Mouse (Mus musculus) intestine, embryonic 16.5 days (tissue): ENCODE measurements around the gene Ccdc105. TPM values are rescaled to one million over a fixed set of nuclear protein-coding genes. Genes with fewer than 3 reads are reported as not detected.
A peak's percentile ranks its signal among the peaks of the same experiment; 100 is the strongest.

Experiments
- ATAC-seq: fragments of 200-750 bp; cut with Nextera tagmentation; 2 replicates; pipeline ENCODE4 v1.8.0; 2017; ENCODE audit warnings: moderate TSS enrichment, moderate library complexity
- H3K27ac ChIP-seq: fragments of 300-500 bp; sonication (generic); 2 replicates; pipeline ENCODE4 v1.5.1; 2014; ENCODE audit warnings: mild to moderate bottlenecking, low read length
- H3K27me3 ChIP-seq: fragments of 300-500 bp; sonication (generic); replicated peaks from 2 replicates; pipeline ENCODE4 v1.6.1; 2014; ENCODE audit warnings: low read length, control low read depth, mixed read lengths; ENCODE audit not compliant: control insufficient read depth, insufficient read depth
- H3K36me3 ChIP-seq: fragments of 300-500 bp; sonication (generic); 2 replicates; pipeline ENCODE4 v1.6.1; 2014; ENCODE audit warnings: low read length, control low read depth; ENCODE audit not compliant: control insufficient read depth, insufficient read depth
- H3K4me1 ChIP-seq: fragments of 300-500 bp; sonication (generic); 2 replicates; pipeline ENCODE4 v1.6.1; 2014; ENCODE audit warnings: low read length, control low read depth, mixed read lengths; ENCODE audit not compliant: control insufficient read depth, insufficient read depth
- H3K4me2 ChIP-seq: fragments of 300-500 bp; sonication (generic); 2 replicates; pipeline ENCODE4 v1.6.1; 2014; ENCODE audit warnings: low read depth, low read length, control low read depth
- H3K4me3 ChIP-seq: fragments of 300-500 bp; sonication (generic); 2 replicates; pipeline ENCODE4 v1.5.1; 2014; ENCODE audit warnings: mild to moderate bottlenecking, low read length
- H3K9ac ChIP-seq: fragments of 300-500 bp; sonication (generic); 2 replicates; pipeline ENCODE4 v1.6.1; 2014; ENCODE audit warnings: low read depth, low read length
- H3K9me3 ChIP-seq: fragments of 300-500 bp; sonication (generic); 2 replicates; pipeline ENCODE4 v1.6.1; 2016; ENCODE audit warnings: low read length, control low read depth; ENCODE audit not compliant: control insufficient read depth
- WGBS: fragments of 180-500 bp; shearing (Covaris S2); extraction: QIAGEN DNeasy Blood & Tissue Kit; methylation state at CpG from one replicate; pipeline ENCODE4 v1.1.7; 2014; 5-methylcytosine and 5-hydroxymethylcytosine counted together
- polyA plus RNA-seq: library from polyadenylated mRNA; unstranded; fragments of >200 nt; fragmentation: Nextera tagmentation; extraction: Ambion mirVana; gene quantifications from 2 replicates; pipeline ENCODE4 v1.2.1, GENCODE M21; 2015

Gene Ccdc105
- polyA plus RNA-seq, 1 experiment from 2014 or later, result not detected

DNA sequence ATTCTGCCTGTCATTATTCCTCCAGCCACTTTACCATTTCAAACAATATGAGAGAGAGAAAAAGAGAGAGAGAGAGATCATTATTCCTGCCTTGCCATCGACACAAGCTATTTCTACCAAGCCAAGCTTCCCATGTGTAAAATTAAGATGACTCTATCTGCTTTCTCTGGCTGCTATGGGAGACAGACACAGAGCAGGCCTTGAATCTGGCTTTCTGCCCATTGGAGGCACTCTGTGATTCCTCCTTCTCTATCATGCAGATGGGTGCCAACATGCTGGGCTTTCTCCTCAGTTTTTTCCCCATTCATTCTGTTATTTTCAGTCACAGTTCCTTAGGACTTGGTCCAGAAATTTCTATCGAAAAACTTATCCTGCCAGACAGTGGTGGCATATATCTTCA is 30.2 kb downstream of the Ccdc105 start:
- WGBS, result 71% methylated on average over 2 of the region's 2 CpGs
- Histone ChIP-seq H3K9ac (no peak overlapping the region), H3K4me1 (0 out of 2 replicates have a peak, but pooled peaks cover 2% of the 10 kb centered on the region), H3K36me3 (no peaks in the 10 kb centered on the region), H3K27me3 (no peaks in the 10 kb centered on the region), H3K9me3 (no peaks in the 10 kb centered on the region), H3K4me2 (no peak overlapping the region), H3K27ac (no peak overlapping the region), H3K4me3 (no peak overlapping the region)
- ATAC-seq, result no peak

DNA sequence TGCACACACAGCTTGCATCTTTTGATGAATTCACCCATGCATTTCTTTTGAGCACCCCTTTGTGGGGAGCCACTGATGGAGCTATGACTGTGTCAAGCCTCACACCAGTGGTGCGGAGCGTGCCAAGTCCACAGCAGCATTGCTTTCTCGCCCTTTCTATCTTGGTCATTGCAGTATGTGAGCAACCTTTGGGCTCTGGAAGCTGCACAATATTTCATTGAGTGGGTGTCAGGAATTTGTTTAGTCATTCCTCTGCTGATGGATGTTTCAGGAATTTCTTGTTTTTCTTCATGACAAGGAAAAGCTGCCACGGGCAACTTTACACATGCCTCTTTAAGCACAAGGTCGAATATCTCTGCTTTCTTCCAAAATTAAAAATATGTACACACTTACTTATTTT is 30.8 kb downstream of the Ccdc105 start:
- ATAC-seq, result no peak
- no peak overlapping the region for H3K27ac ChIP-seq
- no peaks in the 10 kb centered on the region for H3K36me3 ChIP-seq
- no peaks in the 10 kb centered on the region for H3K27me3 ChIP-seq
- 0 out of 2 replicates have a peak, but pooled peaks cover 2% of the 10 kb centered on the region for H3K4me1 ChIP-seq
- H3K4me3 ChIP-seq, result no peak overlapping the region
- no peaks in the 10 kb centered on the region for H3K9me3 ChIP-seq
- no peak overlapping the region for H3K4me2 ChIP-seq
- H3K9ac ChIP-seq, result no peak overlapping the region
- WGBS, result 69% methylated on average over 5 of the region's 5 CpGs

- 45% methylated on average over 11 of the region's 11 CpGs for WGBS
- no peak within 1 kb of the TSS for H3K4me2 ChIP-seq
- H3K9me3 ChIP-seq, result no peaks in the 10 kb centered on the region
- H3K27ac ChIP-seq, result no peak within 1 kb of the TSS
- H3K4me1 ChIP-seq, result 0 out of 2 replicates have a peak, but pooled peaks cover 2% of the 10 kb centered on the region
- H3K4me3 ChIP-seq, result no peak within 1 kb of the TSS
- no peaks in the 10 kb centered on the region for H3K27me3 ChIP-seq
- peak; percentile 89 for ATAC-seq
- H3K36me3 ChIP-seq, result no peaks in the 10 kb centered on the region
- H3K9ac ChIP-seq, result no peak within 1 kb of the TSS
Measured at GRCm38 (mm10) chr10:78718056-78718455, 34.8 kb downstream of the Ccdc105 start, which contains the start of gene Casp14. Gene Casp14 (minus strand): TSS chr10:78718294.

DNA sequence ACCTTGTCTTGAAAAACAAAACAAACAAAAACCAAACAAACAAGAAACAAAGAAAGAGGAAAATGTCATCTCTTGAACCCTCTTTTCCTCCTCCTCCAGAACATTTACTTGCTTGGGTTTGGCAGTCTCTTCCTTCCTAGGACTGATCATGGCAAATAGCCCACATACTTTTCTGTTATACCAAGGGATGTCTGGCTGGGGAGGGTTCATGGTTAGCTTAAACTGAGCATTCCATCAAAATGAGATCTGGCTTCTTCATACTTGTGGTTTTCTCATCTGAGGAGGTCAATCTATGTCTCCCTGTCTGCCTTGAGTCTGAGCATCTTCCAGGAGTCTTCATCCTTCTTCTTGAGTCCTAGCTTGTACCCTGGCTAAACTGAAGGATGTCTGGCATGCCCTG is 36.6 kb downstream of the Ccdc105 start:
- H3K27ac ChIP-seq, result no peak overlapping the region
- H3K9me3 ChIP-seq, result no peaks in the 10 kb centered on the region
- no peak overlapping the region for H3K9ac ChIP-seq
- H3K36me3 ChIP-seq, result no peaks in the 10 kb centered on the region
- ATAC-seq, result no peak
- H3K4me1 ChIP-seq, result 0 out of 2 replicates have a peak, but pooled peaks cover 2% of the 10 kb centered on the region
- H3K27me3 ChIP-seq, result no peaks in the 10 kb centered on the region
- no peak overlapping the region for H3K4me2 ChIP-seq
- H3K4me3 ChIP-seq, result no peak overlapping the region

DNA sequence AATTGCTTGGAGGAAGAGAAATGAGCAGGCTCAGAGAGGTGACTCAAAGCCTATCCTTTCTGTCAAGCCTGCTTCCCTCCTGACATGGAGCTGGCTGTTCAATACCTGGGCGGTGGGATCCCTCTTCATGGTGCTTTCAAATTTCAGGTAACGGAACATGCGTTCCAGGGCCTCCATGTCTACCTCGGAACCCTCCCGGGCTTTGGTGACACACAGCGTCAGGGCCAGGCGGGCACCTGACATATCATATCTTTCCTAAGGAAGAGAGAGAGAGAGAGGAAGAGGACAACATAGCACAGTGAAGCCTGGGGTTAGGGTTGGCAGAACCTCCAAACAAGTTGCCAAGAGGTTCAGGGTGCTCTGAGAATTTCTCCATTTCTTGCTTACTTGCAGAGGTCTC is 37.7 kb downstream of the Ccdc105 start:
- H3K9ac ChIP-seq, result no peak overlapping the region
- no peak for ATAC-seq
- no peak overlapping the region for H3K4me3 ChIP-seq
- no peaks in the 10 kb centered on the region for H3K27me3 ChIP-seq
- 92% methylated on average over 7 of the region's 7 CpGs for WGBS
- H3K9me3 ChIP-seq, result no peaks in the 10 kb centered on the region
- H3K36me3 ChIP-seq, result no peaks in the 10 kb centered on the region
- H3K4me2 ChIP-seq, result no peak overlapping the region
- 0 out of 2 replicates have a peak, but pooled peaks cover 2% of the 10 kb centered on the region for H3K4me1 ChIP-seq
- H3K27ac ChIP-seq, result no peak overlapping the region

DNA sequence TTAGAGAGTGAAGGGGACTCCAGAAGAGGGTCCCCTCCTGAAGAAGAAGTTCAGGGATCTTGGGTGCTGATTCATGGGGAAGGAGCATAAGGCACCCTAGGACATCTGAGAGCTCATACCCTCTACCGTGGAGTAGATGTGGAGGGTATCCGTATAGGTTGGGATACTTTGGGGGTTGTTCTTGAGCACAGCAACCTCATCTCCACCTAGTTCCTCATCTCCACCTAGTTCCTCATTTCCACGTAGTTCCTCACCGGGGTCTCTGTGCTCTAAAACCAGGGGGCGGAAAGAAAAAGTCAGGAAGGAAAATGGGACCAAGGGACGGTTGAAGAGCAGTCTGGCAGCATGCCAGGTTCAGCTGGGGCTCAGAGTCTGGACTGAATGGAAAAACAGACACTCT is 38.7 kb downstream of the Ccdc105 start:
- no peaks in the 10 kb centered on the region for H3K27me3 ChIP-seq
- no peak overlapping the region for H3K27ac ChIP-seq
- H3K9ac ChIP-seq, result no peak overlapping the region
- H3K4me3 ChIP-seq, result no peak overlapping the region
- no peaks in the 10 kb centered on the region for H3K36me3 ChIP-seq
- H3K9me3 ChIP-seq, result no peaks in the 10 kb centered on the region
- WGBS, result 71% methylated on average over 6 of the region's 6 CpGs
- no peak for ATAC-seq
- no peak overlapping the region for H3K4me2 ChIP-seq
- 0 out of 2 replicates have a peak, but pooled peaks cover 2% of the 10 kb centered on the region for H3K4me1 ChIP-seq

DNA sequence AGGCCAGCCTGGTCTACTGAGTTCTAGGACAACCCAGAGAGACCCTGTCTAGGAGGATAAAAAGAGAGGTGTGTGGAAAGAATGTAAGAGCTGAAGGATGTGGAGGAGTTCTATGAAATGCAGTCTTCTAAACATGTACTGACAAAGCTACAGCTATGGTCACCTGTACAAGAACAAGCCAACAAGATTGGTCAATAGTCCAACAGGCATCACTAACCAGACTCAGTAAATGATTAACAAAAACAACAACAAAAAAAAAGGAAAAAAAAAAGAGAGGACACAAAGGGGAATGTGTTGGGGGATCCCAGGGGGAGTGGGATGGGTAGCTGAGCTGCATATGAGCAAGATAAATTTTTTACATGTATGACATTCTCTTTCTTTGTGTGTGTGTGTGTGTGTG is 42.2 kb downstream of the Ccdc105 start:
- Histone ChIP-seq H3K9ac (no peak overlapping the region), H3K9me3 (no peaks in the 10 kb centered on the region)

GRCm38 (mm10) chr10:78700881-78701280 is 52.0 kb downstream of the Ccdc105 start:
- Histone ChIP-seq H3K4me3 (no peak overlapping the region), H3K9me3 (no peaks in the 10 kb centered on the region), H3K27ac (no peak overlapping the region), H3K27me3 (no peaks in the 10 kb centered on the region), H3K4me1 (no peaks in the 10 kb centered on the region), H3K36me3 (no peaks in the 10 kb centered on the region), H3K9ac (no peak overlapping the region), H3K4me2 (no peak overlapping the region)
- 51% methylated on average over 3 of the region's 3 CpGs for WGBS
- ATAC-seq, result no peak

More for the DNA sequence above, 42.2 kb downstream of the Ccdc105 start:
- Histone ChIP-seq H3K27me3 (no peaks in the 10 kb centered on the region), H3K4me1 (no peaks in the 10 kb centered on the region), H3K4me3 (no peak overlapping the region), H3K27ac (no peak overlapping the region), H3K4me2 (no peak overlapping the region), H3K36me3 (no peaks in the 10 kb centered on the region)
- ATAC-seq, result no peak
